Mouse (Mus musculus) G1E (cell line): ENCODE measurements around the gene Tmem125. TPM values are rescaled to one million over a fixed set of nuclear protein-coding genes. Genes with fewer than 3 reads are reported as not detected.

Experiments used
- ATAC-seq: 2 replicates; pipeline ENCODE4 v1.8.0; 2016; ENCODE audit warnings: mild to moderate bottlenecking; ENCODE audit not compliant: insufficient number of reproducible peaks, poor library complexity, low FRiP score, severe bottlenecking; ENCODE audit errors: extremely low read depth
- DNase-seq: peaks from one replicate; pipeline ENCODE4 v3.0.0; 2012; ENCODE audit warnings: low spot score
- H3K27me3 ChIP-seq: 2 replicates; pipeline ENCODE4 v1.6.1; 2012; ENCODE audit warnings: mild to moderate bottlenecking, low read length, inconsistent platforms; ENCODE audit not compliant: insufficient read depth
- H3K36me3 ChIP-seq: replicated peaks from 2 replicates; pipeline ENCODE3; 2012; ENCODE audit warnings: mild to moderate bottlenecking, inconsistent platforms
- H3K4me1 ChIP-seq: 2 replicates; pipeline ENCODE4 v1.6.1; 2012; ENCODE audit warnings: low read depth, low read length, inconsistent platforms, mixed read lengths; ENCODE audit not compliant: insufficient read depth
- H3K4me3 ChIP-seq: 2 replicates; pipeline ENCODE4 v1.5.1; 2012; ENCODE audit warnings: low read depth, mild to moderate bottlenecking, inconsistent platforms, low read length, moderate library complexity, mixed read lengths
- H3K9me3 ChIP-seq: replicated peaks from 2 replicates; pipeline ENCODE4 v1.6.1; 2012; ENCODE audit warnings: inconsistent platforms
- CTCF ChIP-seq: IDR thresholded peaks from 2 replicates; pipeline ENCODE4 v1.5.1; 2012; ENCODE audit warnings: low read depth, low read length, inconsistent platforms, mixed read lengths
- GATA1 ChIP-seq: IDR thresholded peaks from 2 replicates; pipeline ENCODE4 v1.6.1; 2012; ENCODE audit warnings: borderline replicate concordance, low read length, inconsistent platforms, mixed read lengths
- GATA2 ChIP-seq: IDR thresholded peaks from 2 replicates; pipeline ENCODE4 v1.6.1; 2012; ENCODE audit warnings: low read depth, low read length, inconsistent platforms, borderline replicate concordance
- POLR2AphosphoS5 ChIP-seq: IDR thresholded peaks from 2 replicates; pipeline ENCODE4 v1.6.1; 2012; ENCODE audit warnings: low read depth, low read length, inconsistent platforms; ENCODE audit not compliant: insufficient replicate concordance
- TAL1 ChIP-seq: conservative IDR thresholded peaks from 2 replicates; pipeline ENCODE4 v1.6.1; 2012; ENCODE audit warnings: low read depth, low read length, inconsistent platforms, mixed read lengths
- polyA plus RNA-seq: library from polyadenylated mRNA; stranded (reverse); fragments of >175 nt; gene quantifications from 2 replicates; pipeline ENCODE4 v1.2.3, GENCODE M21; 2012
- total RNA-seq, 2 experiments: library from RNA; stranded (forward) in 1 of 2; stranded (reverse) in 1 of 2; fragments of 200-1000 nt in 1 of 2; fragments of >200 nt in 1 of 2; fragmentation: Nextera tagmentation in 1 of 2; gene quantifications; 2 replicates each; pipeline ENCODE4 v1.2.3; 2014 to 2017

The Tmem125 gene
- total and polyA plus RNA-seq, 3 experiments: 0.22 TPM; not detected in 2

DNA sequence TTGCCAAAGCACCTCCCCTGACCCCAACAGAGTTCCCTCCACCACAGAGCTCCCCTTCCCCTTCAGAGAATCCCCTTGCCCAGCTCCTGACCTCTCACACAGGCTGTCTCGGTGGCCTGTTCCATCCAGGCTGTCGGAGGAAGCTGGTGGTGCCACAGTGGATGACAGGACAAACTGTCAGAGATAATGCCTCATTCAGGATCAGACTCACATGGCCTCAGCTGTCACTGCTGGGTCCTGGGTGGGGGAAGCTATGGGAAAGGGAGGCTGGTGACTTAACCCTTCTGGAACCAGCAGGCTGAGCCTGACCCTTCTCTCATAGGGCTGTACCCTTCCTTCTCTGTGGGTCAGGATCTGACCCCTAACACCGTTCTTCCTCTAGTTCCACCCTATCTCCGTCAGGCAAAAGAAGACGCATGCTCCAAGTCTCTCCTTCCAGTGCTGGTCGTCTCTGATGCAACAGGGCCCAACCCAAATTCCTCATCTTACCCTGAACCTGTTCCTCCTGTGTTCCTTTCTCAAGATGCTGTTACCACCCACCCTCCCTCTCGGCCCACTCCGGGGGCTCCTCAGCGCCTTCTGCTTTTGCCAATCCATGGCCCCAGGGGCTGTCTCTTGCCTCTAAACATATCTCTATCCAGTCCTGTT is 1.2 kb downstream of the Tmem125 start:
- Histone ChIP-seq H3K9me3 (no peaks in the 10 kb centered on the region), H3K4me3 (no peak overlapping the region), H3K4me1 (peaks cover 6% of the 10 kb centered on the region), H3K36me3 (no peaks in the 10 kb centered on the region), H3K27me3 (peaks cover 26% of the 10 kb centered on the region)
- no peak for DNase-seq
- TF ChIP-seq GATA1 (no peak), GATA2 (no peak), TAL1 (no peak), CTCF (no peak), POLR2AphosphoS5 (no peak)
- ATAC-seq: no peak

DNA sequence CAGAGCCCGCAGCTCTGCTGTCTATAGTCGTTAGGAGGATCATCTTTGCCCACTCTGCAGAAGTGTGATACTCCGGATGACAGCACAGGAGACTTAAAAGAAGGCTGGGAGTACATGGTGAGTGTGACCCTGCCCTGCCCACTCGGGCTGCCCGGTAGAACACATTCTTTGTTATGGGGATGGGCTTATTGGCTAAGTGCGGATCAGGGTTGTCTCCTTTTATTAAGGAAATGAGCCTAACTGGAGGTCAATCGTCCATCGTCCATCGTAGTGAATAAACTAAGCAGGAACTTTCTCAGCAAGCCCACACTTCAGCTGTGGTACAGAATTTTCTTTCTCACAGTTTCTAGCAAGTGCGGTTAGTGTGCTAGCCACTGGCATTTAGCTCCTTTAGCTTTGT is 3.9 kb downstream of the Tmem125 start:
- Histone ChIP-seq H3K4me3 (no peak overlapping the region), H3K9me3 (no peaks in the 10 kb centered on the region), H3K27me3 (peaks cover 28% of the 10 kb centered on the region), H3K4me1 (peaks cover 6% of the 10 kb centered on the region), H3K36me3 (no peaks in the 10 kb centered on the region)
- no peak for ATAC-seq
- TF ChIP-seq CTCF: no peak
- no peak for TF ChIP-seq TAL1
- no peak for TF ChIP-seq GATA2
- no peak for TF ChIP-seq GATA1
- TF ChIP-seq POLR2AphosphoS5: no peak
- DNase-seq: no peak

DNA sequence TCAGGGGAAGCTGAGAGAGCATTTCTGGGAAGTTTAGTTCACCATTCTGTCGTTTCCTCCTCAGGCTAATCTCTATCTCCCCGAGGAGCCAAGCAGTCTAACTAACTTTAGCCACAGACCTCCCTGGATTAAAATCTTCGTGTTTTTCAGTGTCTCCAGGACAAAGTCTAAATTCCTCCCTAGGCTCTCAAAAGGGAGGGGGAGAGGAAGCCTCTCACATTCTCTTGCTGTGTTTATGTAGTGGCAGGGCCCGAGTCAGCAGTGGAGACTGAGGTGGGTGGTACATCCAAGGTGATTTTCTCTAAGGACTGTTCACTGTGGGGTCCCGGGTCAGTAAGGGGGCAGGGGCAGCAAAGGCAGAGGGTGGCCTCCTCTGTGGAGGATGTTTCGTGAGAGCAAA is 6.0 kb downstream of the Tmem125 start:
- Histone ChIP-seq H3K9me3 (no peaks in the 10 kb centered on the region), H3K4me3 (no peak overlapping the region), H3K27me3 (peaks cover 15% of the 10 kb centered on the region), H3K36me3 (no peaks in the 10 kb centered on the region), H3K4me1 (no peaks in the 10 kb centered on the region)
- DNase-seq (no peak), ATAC-seq (no peak)
- no peak for TF ChIP-seq TAL1

DNA sequence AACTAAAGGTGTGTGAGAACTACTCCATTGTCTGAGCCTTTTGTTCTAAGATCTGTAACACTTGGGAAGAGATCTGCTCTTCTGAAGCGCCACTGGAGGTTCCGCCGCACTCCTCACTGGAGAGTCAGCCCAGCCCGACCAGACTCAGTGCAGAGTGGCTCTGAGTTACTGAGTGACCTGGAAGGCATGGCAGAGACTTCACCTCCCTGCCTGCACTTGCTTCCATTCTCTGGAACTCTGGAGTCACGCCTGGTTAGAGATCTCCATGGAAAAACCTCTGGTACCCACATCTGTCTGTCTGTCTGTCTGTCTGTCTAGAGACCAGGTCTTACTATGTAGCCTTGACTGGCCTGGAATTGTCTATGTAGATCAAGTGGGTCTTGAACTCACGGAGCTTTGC is 8.2 kb downstream of the Tmem125 start:
- Histone ChIP-seq H3K27me3 (peaks cover 7% of the 10 kb centered on the region), H3K9me3 (no peaks in the 10 kb centered on the region), H3K4me1 (no peaks in the 10 kb centered on the region), H3K4me3 (no peak overlapping the region), H3K36me3 (no peaks in the 10 kb centered on the region)
- ATAC-seq (no peak), DNase-seq (no peak)
- TF ChIP-seq CTCF: no peak
- TF ChIP-seq POLR2AphosphoS5: no peak
- no peak for TF ChIP-seq GATA1
- TF ChIP-seq TAL1: no peak
- no peak for TF ChIP-seq GATA2

DNA sequence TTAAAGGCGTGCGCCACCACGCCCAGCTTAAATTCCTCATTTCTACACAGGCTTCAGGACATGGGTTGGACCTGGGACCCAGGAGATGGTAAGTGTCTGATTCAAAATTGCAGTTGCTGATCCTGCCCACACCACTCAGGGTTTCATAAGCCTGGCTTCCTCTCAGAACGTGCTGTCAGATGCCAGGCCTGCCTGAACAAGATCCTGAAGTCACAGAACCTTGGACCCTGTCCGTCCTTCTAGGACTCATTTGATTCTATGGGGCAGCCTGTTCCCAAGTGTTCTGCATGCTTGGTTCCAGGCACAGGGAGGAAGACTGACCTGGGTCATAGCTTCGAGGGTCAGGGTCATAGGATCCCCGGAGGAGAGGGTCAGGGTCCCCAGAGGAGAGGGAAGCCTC is 10.2 kb downstream of the Tmem125 start:
- Histone ChIP-seq H3K4me3 (no peak overlapping the region), H3K27me3 (peaks cover 4% of the 10 kb centered on the region), H3K36me3 (no peaks in the 10 kb centered on the region), H3K4me1 (no peaks in the 10 kb centered on the region), H3K9me3 (no peaks in the 10 kb centered on the region)
- no peak for DNase-seq
- ATAC-seq: no peak
- no peak for TF ChIP-seq TAL1
- no peak for TF ChIP-seq GATA2
- no peak for TF ChIP-seq CTCF
- TF ChIP-seq GATA1: no peak

DNA sequence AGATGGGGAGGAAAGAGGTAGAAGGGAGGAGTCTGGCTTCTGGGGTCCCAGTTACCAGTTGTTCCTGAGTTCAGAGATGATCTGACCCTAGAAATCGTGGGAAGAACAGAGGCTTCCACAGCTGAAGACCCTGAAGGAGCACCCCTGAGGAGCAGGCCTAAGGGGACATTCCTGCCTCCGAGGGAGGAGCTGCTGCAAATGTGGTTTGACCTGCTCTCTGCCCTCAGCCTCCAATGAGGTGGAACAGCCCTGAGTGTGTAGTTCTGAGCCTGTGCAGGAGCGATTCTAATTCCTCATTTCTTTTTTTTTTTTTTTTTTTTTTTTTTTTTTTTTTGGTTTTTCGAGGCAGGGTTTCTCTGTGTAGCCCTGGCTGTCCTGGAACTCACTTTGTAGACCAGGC is 10.7 kb downstream of the Tmem125 start:
- H3K4me3 ChIP-seq: no peak overlapping the region
- ATAC-seq (no peak), DNase-seq (no peak)
- TF ChIP-seq CTCF (no peak), GATA2 (no peak), TAL1 (no peak), POLR2AphosphoS5 (no peak), GATA1 (no peak)
- no peaks in the 10 kb centered on the region for H3K9me3 ChIP-seq
- H3K27me3 ChIP-seq: peaks cover 6% of the 10 kb centered on the region
- no peaks in the 10 kb centered on the region for H3K36me3 ChIP-seq
- H3K4me1 ChIP-seq: no peaks in the 10 kb centered on the region

DNA sequence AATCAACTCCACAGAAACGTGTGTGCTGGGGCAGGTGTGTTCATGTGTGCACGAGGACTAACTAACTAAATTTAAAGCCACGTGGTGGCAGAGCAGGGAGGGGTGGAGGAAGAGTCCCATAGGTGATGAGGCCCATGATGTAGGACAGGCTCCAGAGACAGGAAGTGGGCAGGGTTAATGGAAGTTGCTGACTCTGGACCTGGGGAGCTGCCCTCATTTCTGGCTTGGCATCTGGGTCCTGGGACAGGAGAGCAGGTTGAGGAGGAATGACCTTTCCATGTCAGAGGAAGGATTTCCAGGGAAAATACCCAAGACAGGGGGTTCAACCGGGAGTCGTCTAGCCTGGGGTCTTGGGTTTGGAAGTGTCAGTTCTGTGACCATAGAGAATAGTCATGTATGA is 11.2 kb downstream of the Tmem125 start:
- Histone ChIP-seq H3K4me3 (no peak overlapping the region), H3K36me3 (no peaks in the 10 kb centered on the region), H3K27me3 (peaks cover 11% of the 10 kb centered on the region), H3K4me1 (no peaks in the 10 kb centered on the region), H3K9me3 (no peaks in the 10 kb centered on the region)
- TF ChIP-seq GATA2 (no peak), GATA1 (no peak), POLR2AphosphoS5 (no peak), CTCF (no peak), TAL1 (no peak)
- DNase-seq: no peak
- ATAC-seq: no peak
